Mouse (Mus musculus): ENCODE measurements at regions not wholly inside any gene's neighbourhood (a gene's known extent, or its start where the extent isn't known, plus 50 kb on each side); places are given as distances from the start of the nearest gene placed in this dataset.

DNA sequence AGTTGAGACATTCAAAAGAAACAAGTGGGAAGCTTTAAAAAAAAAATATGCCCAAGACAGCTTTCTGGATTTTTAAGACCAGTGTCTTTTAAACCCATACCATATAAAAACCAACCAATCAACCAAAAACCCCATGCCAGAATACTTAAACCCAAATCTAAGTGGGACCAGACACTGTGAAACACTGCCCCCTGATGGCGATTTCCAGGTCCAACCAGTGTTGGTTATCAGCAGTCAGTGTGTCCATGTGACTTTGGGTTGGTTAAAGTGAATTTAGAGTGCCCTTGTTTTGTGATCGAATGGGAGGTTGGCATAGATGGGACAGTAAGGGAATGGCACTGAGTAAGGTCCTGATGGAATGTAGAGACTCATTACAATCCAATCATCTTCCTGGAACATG, 152.2 kb downstream of the Ibtk start:
- Histone ChIP-seq H3K36me3 (ENCODE audit: insufficient read depth, low read length) (no peaks in the 10 kb centered on the region), H3K27me3 (ENCODE audit: insufficient read depth, low read length) (no peaks in the 10 kb centered on the region), H3K4me1 (replicated peaks; ENCODE audit: low read depth, low read length) (no peaks in the 10 kb centered on the region), H3K9me3 (ENCODE audit: low read length) (no peaks in the 10 kb centered on the region), H3K4me3 (replicated peaks; ENCODE audit: low read length) (no peak overlapping the region)
- TF ChIP-seq CTCF (conservative IDR thresholded peaks at IDR 0.05; ENCODE audit: low read length) (peak; percentile 45), POU5F1 (IDR thresholded peaks at IDR 0.05; ENCODE audit: borderline replicate concordance, low read length) (no peak), NANOG (IDR thresholded peaks at IDR 0.05; ENCODE audit: borderline replicate concordance, low read length) (no peak)

DNA sequence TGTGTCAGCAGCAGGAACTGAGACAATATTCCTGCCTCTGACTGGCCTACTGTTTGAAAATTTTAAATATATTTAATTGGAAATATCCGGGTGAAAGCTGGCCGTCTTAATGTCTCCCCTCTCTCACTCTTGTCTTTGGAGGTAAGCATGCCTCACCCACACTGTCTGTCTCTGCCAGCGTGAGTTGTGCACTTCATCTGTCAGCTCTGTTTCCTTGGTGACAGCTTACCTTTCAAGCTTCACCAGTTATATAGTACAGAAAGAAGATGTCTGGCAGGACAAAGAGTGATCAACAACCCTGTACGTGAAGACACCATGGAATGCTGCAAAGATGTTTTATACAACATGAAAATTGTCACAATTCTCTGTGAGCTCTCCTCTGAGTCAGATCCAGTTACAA, 155.3 kb downstream of the Ibtk start:
- H3K9me3 ChIP-seq (ENCODE audit: low read length): no peaks in the 10 kb centered on the region
- TF ChIP-seq POU5F1 (IDR thresholded peaks at IDR 0.05; ENCODE audit: borderline replicate concordance, low read length) (no peak), NANOG (IDR thresholded peaks at IDR 0.05; ENCODE audit: borderline replicate concordance, low read length) (no peak), CTCF (conservative IDR thresholded peaks at IDR 0.05; ENCODE audit: low read length) (no peak)
- H3K27me3 ChIP-seq (ENCODE audit: insufficient read depth, low read length): no peaks in the 10 kb centered on the region
- no peaks in the 10 kb centered on the region for H3K4me1 ChIP-seq (replicated peaks; ENCODE audit: low read depth, low read length)
- H3K4me3 ChIP-seq (replicated peaks; ENCODE audit: low read length): no peak overlapping the region
- no peaks in the 10 kb centered on the region for H3K36me3 ChIP-seq (ENCODE audit: insufficient read depth, low read length)

DNA sequence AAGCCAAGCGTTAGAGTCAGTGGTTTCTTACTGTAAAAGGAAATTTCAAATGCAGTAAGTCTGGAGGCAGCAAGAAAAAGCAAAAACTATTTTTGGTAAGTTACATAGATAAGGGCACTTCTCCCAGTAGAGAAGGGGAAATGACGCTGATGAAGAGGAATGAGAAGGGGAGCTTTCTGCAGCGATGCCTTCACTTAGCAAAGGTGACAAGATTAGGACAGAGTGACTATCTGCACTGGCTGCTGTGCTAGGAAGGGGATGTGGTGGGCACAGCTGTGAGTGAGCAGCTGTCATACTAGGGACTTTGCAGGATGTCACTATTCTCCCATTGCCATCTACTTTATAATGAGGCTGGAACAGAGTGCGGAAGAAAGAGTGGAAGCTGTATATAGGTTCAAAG, 156.5 kb downstream of the Ibtk start:
- Histone ChIP-seq H3K36me3 (ENCODE audit: insufficient read depth, low read length) (no peaks in the 10 kb centered on the region), H3K27me3 (ENCODE audit: insufficient read depth, low read length) (no peaks in the 10 kb centered on the region), H3K4me1 (replicated peaks; ENCODE audit: low read depth, low read length) (no peaks in the 10 kb centered on the region), H3K9me3 (ENCODE audit: low read length) (no peaks in the 10 kb centered on the region), H3K4me3 (replicated peaks; ENCODE audit: low read length) (no peak overlapping the region)
- no peak for TF ChIP-seq POU5F1 (IDR thresholded peaks at IDR 0.05; ENCODE audit: borderline replicate concordance, low read length)
- TF ChIP-seq CTCF (conservative IDR thresholded peaks at IDR 0.05; ENCODE audit: low read length): no peak
- no peak for TF ChIP-seq NANOG (IDR thresholded peaks at IDR 0.05; ENCODE audit: borderline replicate concordance, low read length)

DNA sequence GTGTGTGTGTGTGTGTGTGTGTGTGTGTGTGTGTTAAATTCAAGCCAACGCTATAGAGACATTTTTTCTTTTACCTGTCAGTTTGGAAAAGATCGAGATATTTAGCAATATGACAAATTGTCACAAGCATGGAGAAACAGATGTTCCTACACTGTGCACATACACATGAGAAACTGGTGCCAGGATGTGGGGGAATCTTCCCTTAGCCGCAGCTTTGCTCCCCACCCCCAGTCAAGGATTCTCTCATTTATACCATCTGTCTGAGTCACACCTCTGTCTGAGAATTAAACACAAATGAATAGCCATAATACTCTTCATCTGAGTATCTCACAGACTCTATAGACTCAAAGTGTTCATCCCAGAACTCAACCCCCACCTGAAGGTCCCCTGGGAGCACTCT, 159.9 kb downstream of the Ibtk start:
- 0 out of 2 replicates have a peak, but pooled peaks cover 1% of the 10 kb centered on the region for H3K9me3 ChIP-seq (ENCODE audit: low read length)
- no peaks in the 10 kb centered on the region for H3K27me3 ChIP-seq (ENCODE audit: insufficient read depth, low read length)
- TF ChIP-seq NANOG (IDR thresholded peaks at IDR 0.05; ENCODE audit: borderline replicate concordance, low read length) (no peak), CTCF (conservative IDR thresholded peaks at IDR 0.05; ENCODE audit: low read length) (no peak), POU5F1 (IDR thresholded peaks at IDR 0.05; ENCODE audit: borderline replicate concordance, low read length) (no peak)
- no peaks in the 10 kb centered on the region for H3K36me3 ChIP-seq (ENCODE audit: insufficient read depth, low read length)
- no peaks in the 10 kb centered on the region for H3K4me1 ChIP-seq (replicated peaks; ENCODE audit: low read depth, low read length)
- H3K4me3 ChIP-seq (replicated peaks; ENCODE audit: low read length): no peak overlapping the region

DNA sequence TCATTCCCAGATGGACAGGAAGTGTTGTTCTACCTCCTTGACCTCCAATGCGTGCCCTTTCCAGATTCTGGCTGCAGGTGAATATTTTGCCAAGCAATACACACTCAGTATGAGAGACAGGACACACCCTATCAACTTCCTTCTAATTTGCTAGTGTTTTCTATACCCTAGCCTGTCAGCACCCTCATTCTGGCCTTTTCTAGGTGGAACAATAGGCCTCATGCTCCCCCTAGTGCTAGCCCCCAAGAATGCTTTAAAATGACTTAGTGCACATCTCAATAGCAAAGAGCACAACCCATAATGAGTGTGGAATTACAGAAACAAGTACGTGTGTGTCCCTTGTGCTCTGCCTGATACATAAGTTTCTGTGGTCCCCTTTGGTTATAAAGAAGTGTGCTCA, 161.1 kb downstream of the Ibtk start:
- TF ChIP-seq NANOG (IDR thresholded peaks at IDR 0.05; ENCODE audit: borderline replicate concordance, low read length) (no peak), CTCF (conservative IDR thresholded peaks at IDR 0.05; ENCODE audit: low read length) (peak; percentile 49)
- Histone ChIP-seq H3K9me3 (ENCODE audit: low read length) (peaks cover 7% of the 10 kb centered on the region), H3K4me1 (replicated peaks; ENCODE audit: low read depth, low read length) (no peaks in the 10 kb centered on the region), H3K27me3 (ENCODE audit: insufficient read depth, low read length) (no peaks in the 10 kb centered on the region), H3K36me3 (ENCODE audit: insufficient read depth, low read length) (no peaks in the 10 kb centered on the region), H3K4me3 (replicated peaks; ENCODE audit: low read length) (no peak overlapping the region)

DNA sequence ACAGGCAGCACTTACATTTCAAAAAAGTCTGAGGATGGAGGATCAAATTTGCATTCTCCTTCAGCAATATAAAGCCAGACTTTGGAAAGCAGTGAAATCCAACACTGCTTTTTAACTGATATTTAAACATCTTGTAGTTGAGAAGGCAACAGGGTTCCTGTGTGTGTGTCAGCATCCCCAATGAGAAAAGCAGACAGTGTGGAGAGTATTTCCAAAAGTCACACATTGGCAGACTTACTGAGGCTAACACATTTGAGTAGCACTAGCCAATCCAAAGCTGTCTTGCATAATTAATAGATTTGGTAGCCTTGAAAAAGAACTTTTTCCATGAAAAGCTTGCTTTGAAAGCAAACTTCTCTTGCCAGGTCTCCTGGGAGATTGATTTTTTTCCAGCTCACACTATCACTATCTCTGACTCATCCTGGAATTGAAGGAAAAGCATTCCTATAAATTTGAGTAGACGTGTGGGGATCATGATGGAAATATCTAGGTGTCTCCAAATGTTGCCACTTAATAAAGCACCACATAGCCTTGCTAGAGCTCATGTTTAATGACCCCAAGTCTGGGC, 168.0 kb downstream of the Ibtk start:
- Histone ChIP-seq H3K36me3 (ENCODE audit: insufficient read depth, low read length) (no peaks in the 10 kb centered on the region), H3K27me3 (ENCODE audit: insufficient read depth, low read length) (no peaks in the 10 kb centered on the region), H3K9me3 (ENCODE audit: low read length) (peaks cover 7% of the 10 kb centered on the region), H3K4me3 (replicated peaks; ENCODE audit: low read length) (no peak overlapping the region), H3K4me1 (replicated peaks; ENCODE audit: low read depth, low read length) (no peaks in the 10 kb centered on the region)
- TF ChIP-seq CTCF (conservative IDR thresholded peaks at IDR 0.05; ENCODE audit: low read length) (no peak), NANOG (IDR thresholded peaks at IDR 0.05; ENCODE audit: borderline replicate concordance, low read length) (no peak), POU5F1 (IDR thresholded peaks at IDR 0.05; ENCODE audit: borderline replicate concordance, low read length) (no peak)

DNA sequence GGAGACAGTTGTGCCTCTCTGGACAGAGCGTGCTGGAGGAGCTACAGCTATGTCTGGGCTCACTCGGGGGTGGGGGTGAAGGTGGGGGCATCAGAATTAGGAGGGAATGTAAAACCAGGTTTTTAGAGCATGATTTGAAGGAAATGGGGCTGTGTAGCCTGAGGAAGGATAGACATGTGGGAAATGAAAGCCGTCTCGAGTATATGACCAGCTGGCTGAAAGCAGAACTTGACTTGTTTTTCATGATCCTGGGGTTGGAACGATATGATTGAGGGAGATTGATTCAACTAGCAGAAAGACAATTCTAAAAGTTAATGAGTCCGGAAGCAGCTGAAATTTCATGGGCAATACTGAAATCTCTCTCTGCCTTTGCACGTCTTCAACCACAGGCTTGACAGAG, 171.3 kb downstream of the Ibtk start:
- TF ChIP-seq CTCF (conservative IDR thresholded peaks at IDR 0.05; ENCODE audit: low read length): no peak
- Histone ChIP-seq H3K4me3 (replicated peaks; ENCODE audit: low read length) (no peak overlapping the region), H3K9me3 (ENCODE audit: low read length) (no peaks in the 10 kb centered on the region), H3K27me3 (ENCODE audit: insufficient read depth, low read length) (no peaks in the 10 kb centered on the region), H3K4me1 (replicated peaks; ENCODE audit: low read depth, low read length) (no peaks in the 10 kb centered on the region), H3K36me3 (ENCODE audit: insufficient read depth, low read length) (no peaks in the 10 kb centered on the region)

DNA sequence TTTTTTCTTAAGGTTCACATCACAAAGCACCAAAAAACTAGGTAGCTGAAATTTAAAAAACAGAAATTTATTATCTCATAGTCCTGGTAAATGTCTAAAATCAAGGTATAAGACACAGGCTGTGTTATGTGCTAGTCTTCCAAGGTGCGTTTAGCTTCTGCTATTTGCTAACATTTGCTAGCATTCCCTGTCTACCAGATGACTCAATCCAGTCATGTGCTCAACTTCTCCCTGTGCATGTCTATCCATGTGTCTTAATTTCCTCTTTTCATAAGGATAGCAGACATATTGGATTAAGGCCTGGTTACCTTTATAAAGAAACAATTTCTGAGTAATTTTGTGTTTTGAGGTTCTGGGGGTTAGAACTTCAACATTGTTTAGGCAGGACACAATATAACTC, 171.8 kb downstream of the Ibtk start:
- Histone ChIP-seq H3K4me1 (replicated peaks; ENCODE audit: low read depth, low read length) (no peaks in the 10 kb centered on the region), H3K36me3 (ENCODE audit: insufficient read depth, low read length) (no peaks in the 10 kb centered on the region), H3K27me3 (ENCODE audit: insufficient read depth, low read length) (no peaks in the 10 kb centered on the region), H3K4me3 (replicated peaks; ENCODE audit: low read length) (no peak overlapping the region), H3K9me3 (ENCODE audit: low read length) (no peaks in the 10 kb centered on the region)
- TF ChIP-seq CTCF (conservative IDR thresholded peaks at IDR 0.05; ENCODE audit: low read length): no peak
- no peak for TF ChIP-seq POU5F1 (IDR thresholded peaks at IDR 0.05; ENCODE audit: borderline replicate concordance, low read length)
- TF ChIP-seq NANOG (IDR thresholded peaks at IDR 0.05; ENCODE audit: borderline replicate concordance, low read length): no peak

DNA sequence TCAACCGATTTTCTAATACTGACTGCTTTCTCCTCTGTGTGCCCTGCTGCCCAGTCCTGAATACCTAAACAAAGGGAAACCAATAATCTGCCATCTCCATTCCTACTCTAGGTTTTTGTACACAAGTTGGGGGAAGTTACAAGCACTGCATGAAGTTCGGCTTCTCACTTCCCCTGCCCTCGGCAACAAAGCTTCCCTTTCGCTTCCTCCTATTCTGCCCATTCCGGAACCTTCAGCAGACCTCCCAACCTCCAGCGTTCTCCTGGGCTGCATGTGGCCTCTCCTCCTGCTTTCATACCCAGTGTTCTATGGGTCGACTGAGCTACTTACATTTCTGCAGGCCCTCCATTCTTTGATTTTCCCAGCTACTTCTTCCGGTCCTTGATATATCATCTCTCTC, 180.3 kb downstream of the Ibtk start:
- H3K4me3 ChIP-seq (replicated peaks; ENCODE audit: low read length): no peak overlapping the region
- no peaks in the 10 kb centered on the region for H3K9me3 ChIP-seq (ENCODE audit: low read length)
- TF ChIP-seq CTCF (conservative IDR thresholded peaks at IDR 0.05; ENCODE audit: low read length) (no peak), NANOG (IDR thresholded peaks at IDR 0.05; ENCODE audit: borderline replicate concordance, low read length) (no peak), POU5F1 (IDR thresholded peaks at IDR 0.05; ENCODE audit: borderline replicate concordance, low read length) (no peak)
- no peaks in the 10 kb centered on the region for H3K36me3 ChIP-seq (ENCODE audit: insufficient read depth, low read length)
- H3K4me1 ChIP-seq (replicated peaks; ENCODE audit: low read depth, low read length): no peaks in the 10 kb centered on the region
- H3K27me3 ChIP-seq (ENCODE audit: insufficient read depth, low read length): no peaks in the 10 kb centered on the region

Data from E14TG2a.4 (cell line).